Mouse (Mus musculus) lung, embryonic 14.5 days (tissue): ENCODE measurements around the gene Acat1. TPM values are rescaled to one million over a fixed set of nuclear protein-coding genes. Genes with fewer than 3 reads are reported as not detected.

ENCODE experiments used
- ATAC-seq: fragments of 200-750 bp; cut with Nextera tagmentation; 2 replicates; pipeline ENCODE4 v1.8.0; 2017; ENCODE audit warnings: mild to moderate bottlenecking, moderate TSS enrichment, moderate library complexity; ENCODE audit not compliant: insufficient read depth
- DNase-seq: peaks from one replicate; pipeline ENCODE4 v3.0.0-alpha.2; 2015
- H3K27ac ChIP-seq: fragments of 300-500 bp; sonication (generic); 2 replicates; pipeline ENCODE4 v1.5.1; 2014; ENCODE audit warnings: low read depth, mild to moderate bottlenecking, moderate library complexity
- H3K27me3 ChIP-seq: fragments of 300-500 bp; sonication (generic); 2 replicates; pipeline ENCODE4 v1.6.1; 2014; ENCODE audit warnings: low read length, control low read depth; ENCODE audit not compliant: insufficient read depth
- H3K36me3 ChIP-seq: fragments of 300-500 bp; sonication (generic); 2 replicates; pipeline ENCODE4 v1.6.1; 2014; ENCODE audit warnings: control low read depth; ENCODE audit not compliant: insufficient read depth
- H3K4me1 ChIP-seq: fragments of 300-500 bp; sonication (generic); 2 replicates; pipeline ENCODE4 v1.6.1; 2014; ENCODE audit warnings: antibody characterized with exemption, control low read depth; ENCODE audit not compliant: insufficient read depth
- H3K4me2 ChIP-seq: fragments of 300-500 bp; sonication (generic); 2 replicates; pipeline ENCODE4 v1.6.1; 2014; ENCODE audit warnings: mild to moderate bottlenecking
- H3K4me3 ChIP-seq: fragments of 300-500 bp; sonication (generic); 2 replicates; pipeline ENCODE4 v1.5.1; 2014; ENCODE audit warnings: low read depth, low read length
- H3K9ac ChIP-seq: fragments of 300-500 bp; sonication (generic); 2 replicates; pipeline ENCODE4 v1.6.1; 2014
- H3K9me3 ChIP-seq: fragments of 300-500 bp; sonication (generic); 2 replicates; pipeline ENCODE4 v1.6.1; 2016; ENCODE audit warnings: low read depth, low read length, control low read depth
- CTCF ChIP-seq: IDR thresholded peaks from 2 replicates; pipeline ENCODE4 v1.5.1; 2016; ENCODE audit warnings: antibody characterized with exemption, low read depth
- WGBS: fragments of 180-500 bp; shearing (Covaris S2); extraction: QIAGEN DNeasy Blood & Tissue Kit; methylation state at CpG from one replicate; pipeline ENCODE4 v1.1.7; 2014; 5-methylcytosine and 5-hydroxymethylcytosine counted together
- polyA plus RNA-seq: library from polyadenylated mRNA; unstranded; fragments of >200 nt; fragmentation: Nextera tagmentation; extraction: Ambion mirVana; gene quantifications from 2 replicates; pipeline ENCODE4 v1.2.1, GENCODE M21; 2014

The Acat1 gene
- polyA plus RNA-seq, 1 experiment from 2014 or later: 111 TPM

DNA sequence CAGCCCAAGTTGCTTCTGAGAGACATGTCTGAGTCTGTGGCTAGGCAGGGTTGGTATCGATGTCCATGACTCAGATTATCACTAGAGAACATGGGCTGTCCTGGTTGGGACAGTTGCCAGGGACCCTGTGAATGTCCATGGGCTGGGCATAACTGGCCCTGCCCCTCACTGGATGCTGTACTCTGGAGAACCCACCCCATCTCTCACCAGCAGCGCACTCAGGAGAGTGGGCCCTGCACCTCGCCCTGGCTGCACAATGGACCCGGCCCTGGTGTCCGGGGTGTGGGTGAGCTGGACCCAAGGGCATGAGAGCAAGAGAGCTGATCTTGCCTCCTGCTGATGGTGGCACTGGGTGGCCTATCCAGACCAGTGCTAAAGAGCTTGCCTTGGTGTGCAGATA, 5.2 kb downstream of the Acat1 start:
- 89% methylated on average over 5 of the region's 5 CpGs for WGBS
- H3K27ac ChIP-seq: no peak overlapping the region
- H3K4me3 ChIP-seq: no peak overlapping the region
- no peak overlapping the region for H3K4me2 ChIP-seq
- H3K9ac ChIP-seq: no peak overlapping the region
- no peak for DNase-seq
- TF ChIP-seq CTCF: no peak
- H3K27me3 ChIP-seq: no peaks in the 10 kb centered on the region
- no peaks in the 10 kb centered on the region for H3K9me3 ChIP-seq
- H3K4me1 ChIP-seq: 0 out of 2 replicates have a peak, but pooled peaks cover 5% of the 10 kb centered on the region
- H3K36me3 ChIP-seq: no peaks in the 10 kb centered on the region
- ATAC-seq: no peak

DNA sequence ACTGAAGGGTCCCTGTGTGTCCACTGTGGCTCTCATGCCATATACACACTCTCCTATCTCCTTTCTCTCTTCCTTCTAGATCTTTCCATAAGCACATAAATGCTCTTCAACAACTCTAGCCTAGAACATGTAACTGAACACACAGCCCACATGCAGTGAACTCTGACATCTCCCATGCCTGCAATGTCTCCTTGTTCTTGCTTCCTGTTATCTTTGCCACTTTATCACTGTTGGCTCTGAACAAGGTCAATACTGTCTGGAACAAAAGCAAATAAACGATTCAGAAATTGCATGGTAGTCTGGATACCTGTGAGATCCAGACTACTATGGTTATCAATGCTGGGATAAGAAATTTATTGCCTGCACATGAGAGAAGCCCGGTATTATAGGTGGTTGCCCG, 6.3 kb downstream of the Acat1 start:
- Histone ChIP-seq H3K36me3 (no peaks in the 10 kb centered on the region), H3K9ac (no peak overlapping the region), H3K4me2 (no peak overlapping the region), H3K4me1 (0 out of 2 replicates have a peak, but pooled peaks cover 5% of the 10 kb centered on the region), H3K9me3 (no peaks in the 10 kb centered on the region), H3K27ac (peak overlapping the region; percentile 61), H3K27me3 (no peaks in the 10 kb centered on the region), H3K4me3 (no peak overlapping the region)
- no peak for TF ChIP-seq CTCF
- no peak for ATAC-seq
- WGBS: 80% methylated on average over 3 of the region's 3 CpGs
- DNase-seq: no peak

GRCm38 (mm10) chr9:53603384-53603783, 6.8 kb downstream of the Acat1 start:
- peak overlapping the region; percentile 61; the same call in 1 of the 2 replicates for H3K27ac ChIP-seq
- H3K9me3 ChIP-seq: no peaks in the 10 kb centered on the region
- DNase-seq (peak; percentile 77), ATAC-seq (peak; percentile 44; the same call in 1 of the 2 replicates)
- no peak overlapping the region for H3K4me2 ChIP-seq
- 0 out of 2 replicates have a peak, but pooled peaks cover 5% of the 10 kb centered on the region for H3K4me1 ChIP-seq
- H3K36me3 ChIP-seq: no peaks in the 10 kb centered on the region
- no peaks in the 10 kb centered on the region for H3K27me3 ChIP-seq
- no peak overlapping the region for H3K9ac ChIP-seq
- no peak overlapping the region for H3K4me3 ChIP-seq
- 61% methylated on average over 1 of the region's 1 CpGs for WGBS
- no peak for TF ChIP-seq CTCF

DNA sequence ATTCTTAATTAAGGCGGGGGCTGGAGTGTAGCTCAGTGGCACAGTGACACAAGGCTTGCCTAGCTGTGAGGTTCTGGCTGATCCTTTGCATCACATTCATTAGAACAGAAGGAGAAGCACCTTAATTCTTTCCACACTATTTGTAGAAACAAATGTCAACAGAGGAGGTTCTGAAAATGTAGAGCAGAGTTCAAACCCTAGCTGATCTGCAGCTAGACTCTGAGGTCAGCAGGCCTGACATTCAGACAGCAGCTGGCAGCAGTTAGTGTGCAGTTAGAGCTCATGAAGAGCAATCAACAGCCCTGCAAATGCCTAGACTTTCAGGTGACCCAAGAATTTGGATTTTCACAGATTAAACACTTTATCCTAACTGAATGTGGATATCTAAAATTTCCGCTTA, 8.6 kb downstream of the Acat1 start:
- Histone ChIP-seq H3K4me1 (0 out of 2 replicates have a peak, but pooled peaks cover 5% of the 10 kb centered on the region), H3K36me3 (no peaks in the 10 kb centered on the region), H3K4me2 (no peak overlapping the region), H3K27ac (no peak overlapping the region), H3K9ac (no peak overlapping the region), H3K9me3 (no peaks in the 10 kb centered on the region), H3K27me3 (no peaks in the 10 kb centered on the region), H3K4me3 (no peak overlapping the region)
- TF ChIP-seq CTCF: no peak
- DNase-seq (no peak), ATAC-seq (no peak)
- WGBS: 86% methylated on average over 2 of the region's 2 CpGs

DNA sequence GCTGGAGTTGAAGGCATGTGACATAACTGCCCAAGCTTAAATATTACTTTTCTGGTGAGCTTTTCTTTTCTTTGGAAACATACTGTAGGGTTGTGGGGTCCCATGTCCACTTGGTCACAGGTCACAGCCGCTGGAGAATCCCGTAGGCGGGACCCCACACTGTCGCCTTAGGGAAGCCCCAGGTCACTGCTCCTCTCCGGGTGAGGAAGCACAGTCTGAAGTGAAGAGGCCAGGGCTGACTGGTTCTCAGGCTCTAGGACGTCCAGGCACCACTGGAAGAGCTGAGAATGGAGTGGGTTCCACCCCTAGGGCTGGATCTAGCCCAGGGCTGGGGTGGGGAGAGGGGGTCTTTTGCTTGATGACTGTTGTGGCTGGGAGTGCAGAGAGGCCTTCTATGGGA, 11.6 kb downstream of the Acat1 start:
- Histone ChIP-seq H3K27ac (no peak overlapping the region), H3K36me3 (peaks cover 12% of the 10 kb centered on the region), H3K4me1 (0 out of 2 replicates have a peak, but pooled peaks cover 2% of the 10 kb centered on the region), H3K4me2 (no peak overlapping the region), H3K4me3 (no peak overlapping the region), H3K27me3 (no peaks in the 10 kb centered on the region), H3K9me3 (no peaks in the 10 kb centered on the region), H3K9ac (no peak overlapping the region)
- no peak for TF ChIP-seq CTCF
- no peak for ATAC-seq
- 78% methylated on average over 6 of the region's 6 CpGs for WGBS
- DNase-seq: no peak

DNA sequence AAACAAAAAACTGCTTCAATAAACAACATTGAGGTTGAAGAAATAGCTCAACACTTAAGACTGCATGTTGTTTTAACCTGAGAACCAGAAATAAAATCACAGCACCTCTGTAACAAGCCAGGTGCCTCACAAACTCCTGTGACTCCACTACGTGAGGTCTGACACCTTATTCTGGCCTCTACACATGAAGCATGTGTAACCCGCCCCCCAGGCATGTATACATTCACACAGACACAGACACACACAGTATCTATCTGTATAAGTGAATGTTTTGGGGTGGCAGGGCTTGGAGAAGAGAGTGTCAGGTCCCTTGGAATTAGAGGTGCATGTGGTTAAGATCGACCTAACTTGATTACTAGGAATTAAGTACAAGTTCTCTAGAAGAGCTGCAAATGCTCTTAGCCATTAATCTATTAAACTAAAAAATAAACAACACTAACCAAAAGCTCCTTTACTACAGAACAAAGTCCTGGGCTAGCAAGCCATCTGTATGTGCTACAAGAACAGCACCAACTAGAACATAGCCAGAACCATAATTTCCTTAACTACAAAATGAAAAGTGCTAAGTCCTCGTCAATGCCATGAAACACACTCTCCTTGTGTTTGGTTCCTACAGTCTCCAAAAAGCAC, 13.1 kb downstream of the Acat1 start:
- peaks cover 24% of the 10 kb centered on the region for H3K36me3 ChIP-seq
- no peak overlapping the region for H3K4me2 ChIP-seq
- no peaks in the 10 kb centered on the region for H3K27me3 ChIP-seq
- DNase-seq (no peak), ATAC-seq (no peak)
- TF ChIP-seq CTCF: no peak
- no peak overlapping the region for H3K9ac ChIP-seq
- H3K4me1 ChIP-seq: no peaks in the 10 kb centered on the region
- no peaks in the 10 kb centered on the region for H3K9me3 ChIP-seq
- H3K27ac ChIP-seq: no peak overlapping the region
- 82% methylated on average over 4 of the region's 4 CpGs for WGBS
- H3K4me3 ChIP-seq: no peak overlapping the region

GRCm38 (mm10) chr9:53594764-53595163, 15.4 kb downstream of the Acat1 start:
- Histone ChIP-seq H3K9me3 (no peaks in the 10 kb centered on the region), H3K27me3 (no peaks in the 10 kb centered on the region), H3K4me2 (no peak overlapping the region), H3K4me3 (no peak overlapping the region), H3K4me1 (no peaks in the 10 kb centered on the region), H3K36me3 (peaks cover 38% of the 10 kb centered on the region), H3K9ac (no peak overlapping the region), H3K27ac (no peak overlapping the region)
- 9% methylated on average over 3 of the region's 3 CpGs for WGBS
- ATAC-seq (peak; percentile 65), DNase-seq (peak; percentile 84)
- TF ChIP-seq CTCF: peak; percentile 85
